Mouse (Mus musculus): ENCODE data around the gene Eif3j1. TPM values are rescaled to one million over a fixed set of nuclear protein-coding genes. Genes with fewer than 3 reads are reported as not detected.
"Not testable (repeated sequence)": the region's sequence is repeated elsewhere in the genome, so short reads cannot be mapped to it uniquely, and the experiment has no call there.

The Eif3j1 gene
- polyA plus RNA-seq, 1 experiment from 2014 or later, result 16.2 TPM

DNA sequence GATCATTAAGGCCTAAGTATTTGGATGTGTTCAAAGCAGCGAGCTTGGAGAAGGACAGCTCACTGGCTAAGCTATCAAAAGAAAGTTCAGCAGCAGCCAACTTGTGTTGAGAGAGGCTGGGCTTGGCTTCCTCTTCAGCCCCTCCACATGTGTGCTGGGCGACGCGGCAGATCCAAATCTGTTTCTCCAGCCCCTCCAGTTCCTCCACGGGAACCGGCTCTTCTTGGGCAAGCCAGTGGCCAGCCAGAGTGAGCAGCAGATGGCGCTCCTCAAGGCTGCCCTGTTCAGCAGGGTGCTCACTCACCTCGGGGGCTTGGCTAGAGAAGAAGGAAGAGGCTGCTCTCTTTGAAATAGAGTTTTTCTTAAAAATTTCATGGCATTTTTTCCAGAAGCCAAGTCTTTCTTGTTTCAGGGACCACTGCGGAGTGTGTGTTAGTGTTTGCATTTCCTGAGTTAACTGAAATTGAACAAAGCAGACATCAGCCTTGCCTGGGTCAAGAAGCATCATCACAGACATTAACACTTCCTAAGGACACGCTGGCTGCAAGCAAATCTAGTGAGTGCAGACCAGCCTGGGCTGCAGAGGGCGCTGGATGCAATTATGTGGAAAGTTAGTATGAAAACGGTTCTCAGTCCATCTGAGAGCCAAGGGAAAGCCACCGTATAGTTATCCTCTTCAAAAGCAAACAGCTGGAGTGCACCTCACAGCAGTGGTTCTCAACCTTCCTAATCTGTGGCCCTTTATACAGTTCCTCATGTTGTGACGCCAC lies 37.0 kb downstream of the Eif3j1 start:
- no peak for DNase-seq (ENCODE audit: low spot score)
- Histone ChIP-seq H3K36me3 (peaks cover 44% of the 10 kb centered on the region), H3K27me3 (ENCODE audit: insufficient read depth, poor library complexity, severe bottlenecking) (no peaks in the 10 kb centered on the region), H3K9me3 (no peaks in the 10 kb centered on the region), H3K27ac (no peak overlapping the region), H3K4me1 (peaks cover 22% of the 10 kb centered on the region; the same call in 1 of the 2 replicates), H3K4me3 (no peak overlapping the region)
- 45% methylated on average over 14 of the region's 14 CpGs for WGBS

DNA sequence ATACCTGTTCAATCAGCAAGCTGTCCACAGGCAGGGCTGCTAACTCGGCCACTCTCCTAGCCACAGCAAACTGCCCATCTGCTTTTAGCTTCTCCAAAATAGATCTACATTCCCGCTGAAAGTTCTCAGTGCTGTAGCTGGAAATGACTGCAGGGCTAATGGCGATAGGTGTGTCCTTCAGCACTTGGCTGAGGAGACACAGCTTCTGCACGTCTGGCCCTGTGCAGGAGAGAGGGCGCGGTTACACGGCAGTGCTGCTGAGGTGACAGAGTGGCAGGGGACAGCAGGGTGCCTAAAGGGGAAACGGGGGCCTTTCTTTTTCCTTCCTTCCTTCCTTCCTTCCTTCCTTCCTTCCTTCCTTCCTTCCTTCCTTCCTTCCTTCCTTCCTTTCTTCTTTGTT lies 37.9 kb downstream of the Eif3j1 start:
- WGBS, result 62% methylated on average over 8 of the region's 8 CpGs
- H3K36me3 ChIP-seq, result peaks cover 47% of the 10 kb centered on the region
- H3K27ac ChIP-seq, result no peak overlapping the region
- H3K9me3 ChIP-seq, result no peaks in the 10 kb centered on the region
- H3K27me3 ChIP-seq (ENCODE audit: insufficient read depth, poor library complexity, severe bottlenecking), result no peaks in the 10 kb centered on the region
- no peak overlapping the region for H3K4me3 ChIP-seq
- peaks cover 14% of the 10 kb centered on the region; the same call in 1 of the 2 replicates for H3K4me1 ChIP-seq
- DNase-seq (ENCODE audit: low spot score), result no peak

DNA sequence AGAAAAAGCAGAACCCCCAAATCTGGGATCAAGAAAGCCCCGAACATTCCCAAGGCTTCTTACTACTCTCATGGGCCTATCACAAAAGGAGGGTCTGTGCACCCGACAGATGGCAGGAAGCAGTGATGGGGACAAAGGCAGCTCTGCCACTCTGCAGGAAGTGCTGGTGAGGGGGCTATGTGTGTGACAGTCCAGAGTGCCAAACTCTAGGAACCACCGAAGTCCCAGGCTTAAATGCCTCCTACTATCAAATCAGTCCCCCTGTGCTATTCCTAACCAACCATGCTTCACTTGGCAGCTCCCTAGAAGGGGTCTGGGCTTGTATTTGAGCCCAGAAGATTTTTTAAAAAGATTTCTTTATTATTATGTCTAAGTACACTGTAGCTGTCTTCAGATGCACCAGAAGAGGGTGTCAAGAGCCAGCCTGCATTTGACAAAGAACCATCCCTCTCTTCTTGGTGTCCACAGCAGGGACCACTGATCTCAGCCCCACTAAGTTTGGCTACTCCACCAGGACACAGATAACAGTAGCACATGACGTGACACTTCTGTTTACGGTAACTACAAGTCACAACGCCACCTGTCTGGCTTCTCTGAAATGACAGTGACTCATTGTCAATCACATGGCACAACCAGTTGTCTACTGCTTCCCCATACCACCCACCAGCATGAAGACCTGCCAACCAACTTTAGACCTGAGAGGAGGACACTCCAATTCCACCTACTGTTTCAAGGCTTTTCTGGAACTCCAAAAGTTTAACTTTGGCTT lies 41.0 kb downstream of the Eif3j1 start:
- H3K27ac ChIP-seq, result no peak overlapping the region
- H3K4me1 ChIP-seq, result 0 out of 2 replicates have a peak, but pooled peaks cover 7% of the 10 kb centered on the region
- no peak overlapping the region for H3K4me3 ChIP-seq
- WGBS, result 75% methylated on average over 6 of the region's 6 CpGs
- H3K36me3 ChIP-seq, result peaks cover 46% of the 10 kb centered on the region
- H3K27me3 ChIP-seq (ENCODE audit: insufficient read depth, poor library complexity, severe bottlenecking), result no peaks in the 10 kb centered on the region
- no peaks in the 10 kb centered on the region for H3K9me3 ChIP-seq
- DNase-seq (ENCODE audit: low spot score), result no peak

DNA sequence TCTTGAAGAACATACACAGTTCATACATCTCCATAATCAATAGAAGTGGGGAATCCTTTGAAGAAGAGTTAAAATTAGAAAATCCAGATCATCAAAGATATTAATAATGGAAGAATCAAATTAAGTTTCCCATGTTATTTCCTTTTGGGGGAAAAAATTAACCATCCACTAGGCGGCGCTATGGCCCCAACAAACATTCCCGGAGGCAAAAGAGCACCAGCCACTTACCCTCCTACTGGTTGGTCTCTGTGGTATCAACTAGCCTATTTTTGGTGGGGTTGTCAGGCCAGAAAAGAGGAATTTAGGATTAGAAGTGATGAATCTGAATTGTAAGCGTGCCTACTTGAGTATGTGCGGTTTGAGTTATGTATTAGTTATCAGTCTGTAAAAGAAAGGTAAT lies 41.6 kb downstream of the Eif3j1 start:
- Histone ChIP-seq H3K27me3 (ENCODE audit: insufficient read depth, poor library complexity, severe bottlenecking) (no peaks in the 10 kb centered on the region), H3K27ac (no peak overlapping the region), H3K36me3 (peaks cover 42% of the 10 kb centered on the region), H3K4me1 (0 out of 2 replicates have a peak, but pooled peaks cover 7% of the 10 kb centered on the region), H3K9me3 (no peaks in the 10 kb centered on the region), H3K4me3 (no peak overlapping the region)
- no peak for DNase-seq (ENCODE audit: low spot score)
- 36% methylated on average over 5 of the region's 5 CpGs for WGBS

DNA sequence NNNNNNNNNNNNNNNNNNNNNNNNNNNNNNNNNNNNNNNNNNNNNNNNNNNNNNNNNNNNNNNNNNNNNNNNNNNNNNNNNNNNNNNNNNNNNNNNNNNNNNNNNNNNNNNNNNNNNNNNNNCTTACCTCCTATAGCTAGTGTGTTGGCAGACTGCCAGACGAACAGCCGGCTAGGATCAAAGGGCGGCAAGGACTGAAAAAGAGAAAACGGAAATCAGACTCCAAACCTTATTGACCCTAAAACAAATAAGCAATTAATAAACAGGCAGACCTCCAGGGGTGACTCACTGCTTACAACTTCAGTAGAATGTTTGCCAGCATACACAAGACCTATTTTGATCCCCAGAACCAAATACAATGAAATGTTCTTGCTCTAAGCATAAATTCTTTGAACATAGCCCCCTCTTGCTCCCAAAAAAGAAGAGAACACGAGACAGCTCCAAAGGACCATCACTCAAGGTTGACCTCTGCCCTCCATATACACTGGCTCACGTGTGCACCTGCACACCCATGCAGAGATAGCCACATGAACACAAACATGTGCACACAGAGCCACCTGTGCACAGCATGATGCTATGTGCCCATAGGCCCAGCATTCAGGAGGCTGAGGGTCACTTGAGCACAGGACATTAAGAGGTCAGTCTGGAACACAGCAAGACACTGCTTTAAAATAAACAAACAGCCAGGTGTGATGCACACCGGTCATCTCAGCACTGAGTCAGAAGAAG lies 53.5 kb downstream of the Eif3j1 start:
- peaks cover 67% of the 10 kb centered on the region for H3K36me3 ChIP-seq
- H3K4me1 ChIP-seq, result no peaks in the 10 kb centered on the region
- WGBS, result 67% methylated on average over 7 of the region's 7 CpGs
- H3K27me3 ChIP-seq (ENCODE audit: insufficient read depth, poor library complexity, severe bottlenecking), result no peaks in the 10 kb centered on the region
- no peak overlapping the region for H3K27ac ChIP-seq
- no peak overlapping the region for H3K4me3 ChIP-seq
- no peak for DNase-seq (ENCODE audit: low spot score)
- no peaks in the 10 kb centered on the region for H3K9me3 ChIP-seq

DNA sequence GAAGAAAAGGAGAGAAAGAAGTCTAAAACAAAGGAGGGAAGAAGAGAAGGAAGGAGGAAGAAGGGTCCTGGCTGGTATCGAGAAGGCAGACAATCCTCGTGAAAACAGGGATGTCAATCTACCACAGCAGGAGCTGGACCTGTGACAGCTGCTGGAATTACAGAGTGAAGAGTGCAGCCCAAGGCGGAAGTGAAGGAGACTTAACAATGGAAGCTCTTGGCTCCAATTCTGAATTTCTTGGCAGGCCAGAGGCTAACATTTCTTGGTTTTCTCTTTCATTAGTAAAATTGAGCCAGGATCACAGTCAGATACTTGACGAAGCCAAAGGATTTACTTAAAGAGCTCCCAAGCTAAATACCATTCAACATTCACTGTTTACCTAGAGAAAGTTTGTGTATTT lies 58.1 kb downstream of the Eif3j1 start:
- no peaks in the 10 kb centered on the region for H3K27me3 ChIP-seq (ENCODE audit: insufficient read depth, poor library complexity, severe bottlenecking)
- no peak overlapping the region for H3K4me3 ChIP-seq
- no peaks in the 10 kb centered on the region for H3K9me3 ChIP-seq
- no peak overlapping the region for H3K27ac ChIP-seq
- peaks cover 78% of the 10 kb centered on the region for H3K36me3 ChIP-seq
- H3K4me1 ChIP-seq, result no peaks in the 10 kb centered on the region
- WGBS, result 76% methylated on average over 4 of the region's 4 CpGs
- DNase-seq (ENCODE audit: low spot score), result no peak

DNA sequence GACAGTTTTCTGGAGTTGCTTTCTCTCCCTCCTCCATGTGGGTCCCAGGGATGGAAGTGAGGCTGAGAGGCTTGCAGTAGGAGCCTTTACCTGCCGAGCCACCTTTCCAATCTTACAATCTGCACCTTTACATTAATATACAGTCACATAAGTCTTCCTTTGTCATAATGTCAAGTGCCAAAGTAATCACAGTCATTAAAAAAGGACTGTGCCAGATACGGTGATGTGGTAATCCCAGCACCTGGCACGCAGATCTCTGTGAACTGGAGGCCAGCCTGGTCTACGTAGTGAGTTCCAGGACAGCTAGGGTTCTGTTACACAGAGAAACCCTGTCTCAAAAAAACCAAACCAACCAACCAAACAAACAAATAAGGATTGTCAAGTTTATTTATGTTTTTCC lies 65.5 kb downstream of the Eif3j1 start:
- DNase-seq (ENCODE audit: low spot score), result no peak
- Histone ChIP-seq H3K27me3 (ENCODE audit: insufficient read depth, poor library complexity, severe bottlenecking) (no peaks in the 10 kb centered on the region), H3K9me3 (no peaks in the 10 kb centered on the region), H3K4me1 (no peaks in the 10 kb centered on the region), H3K27ac (no peak overlapping the region), H3K4me3 (no peak overlapping the region), H3K36me3 (peaks cover 81% of the 10 kb centered on the region)
- WGBS, result 87% methylated on average over 4 of the region's 4 CpGs

DNA sequence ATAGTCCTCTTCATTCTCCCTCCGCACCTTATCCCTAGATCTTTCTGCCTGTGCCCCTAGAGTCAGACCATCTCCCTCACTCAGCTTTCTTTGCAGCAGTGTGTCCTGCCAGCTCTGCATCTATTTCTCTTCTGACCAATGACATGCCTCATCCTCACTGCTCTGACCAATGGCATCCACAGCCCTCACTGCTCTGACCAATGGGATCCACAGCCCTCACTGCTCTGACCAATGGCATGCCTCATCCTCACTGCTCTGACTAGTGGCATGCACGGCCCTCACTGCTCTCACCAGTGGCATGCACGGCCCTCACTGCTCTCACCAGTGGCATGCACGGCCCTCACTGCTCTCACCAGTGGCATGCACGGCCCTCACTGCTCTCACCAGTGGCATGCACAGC lies 69.3 kb downstream of the Eif3j1 start:
- not testable (repeated sequence) for H3K4me1 ChIP-seq; H3K27me3 ChIP-seq (ENCODE audit: insufficient read depth, poor library complexity, severe bottlenecking); H3K27ac ChIP-seq; DNase-seq (ENCODE audit: low spot score); H3K9me3 ChIP-seq; H3K4me3 ChIP-seq
- H3K36me3 ChIP-seq, result peaks cover 74% of the 10 kb centered on the region
- 78% methylated on average over 5 of the region's 5 CpGs for WGBS

DNA sequence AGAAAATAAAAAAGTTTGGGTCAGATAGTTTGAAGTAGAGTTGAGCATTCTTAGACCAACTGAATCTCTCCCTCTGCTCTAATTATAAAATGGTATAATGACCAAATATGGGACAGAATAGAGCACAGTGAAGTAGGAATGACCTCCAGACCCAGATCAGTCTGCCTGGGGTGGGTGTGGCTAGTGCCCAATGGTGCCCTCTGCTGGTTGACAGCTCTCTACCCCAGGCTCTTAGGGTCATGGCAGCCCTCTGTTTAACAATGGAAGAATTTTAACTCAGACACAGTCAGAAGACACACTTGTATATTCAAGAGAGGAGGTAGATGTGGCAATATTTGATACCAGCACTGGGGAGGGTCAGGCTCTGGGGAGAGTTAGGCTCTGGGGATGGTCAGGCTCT lies 73.7 kb downstream of the Eif3j1 start:
- H3K4me1 ChIP-seq, result no peaks in the 10 kb centered on the region
- no peaks in the 10 kb centered on the region for H3K27me3 ChIP-seq (ENCODE audit: insufficient read depth, poor library complexity, severe bottlenecking)
- no peak overlapping the region for H3K4me3 ChIP-seq
- H3K27ac ChIP-seq, result no peak overlapping the region
- DNase-seq (ENCODE audit: low spot score), result no peak
- peaks cover 64% of the 10 kb centered on the region for H3K36me3 ChIP-seq
- H3K9me3 ChIP-seq, result no peaks in the 10 kb centered on the region

Small RNA genes within 50 kb of the gene (microRNA-seq; reads per million reads assigned to microRNA genes)
- 0.76 reads per million for gene Gm47314

Other genes starting within 250 kb of the Eif3j1 start
- gene Frmd5, start 221.5 kb upstream of the Eif3j1 start, polyA plus RNA-seq (2016; fragmentation: Nextera tagmentation; extraction: Ambion mirVana), result 17.0 and 27.5 TPM in 2 replicates
- 16.1 and 18.9 TPM in 2 replicates for gene Casc4, start 161.6 kb upstream of the Eif3j1 start, polyA plus RNA-seq (2016; fragmentation: Nextera tagmentation; extraction: Ambion mirVana)
- 41.5 and 49.3 TPM in 2 replicates for gene Ctdspl2, start 72.5 kb upstream of the Eif3j1 start, polyA plus RNA-seq (2016; fragmentation: Nextera tagmentation; extraction: Ambion mirVana)
- gene Mageb3, start 72.5 kb upstream of the Eif3j1 start, polyA plus RNA-seq (2016; fragmentation: Nextera tagmentation; extraction: Ambion mirVana), result 0.06 and 0.25 TPM in 2 replicates
- gene Spg11, start 89.8 kb downstream of the Eif3j1 start, polyA plus RNA-seq (2016; fragmentation: Nextera tagmentation; extraction: Ambion mirVana), result 8.2 and 8.8 TPM in 2 replicates
- gene B2m, start 119.1 kb downstream of the Eif3j1 start, polyA plus RNA-seq (2016; fragmentation: Nextera tagmentation; extraction: Ambion mirVana), result 143 and 154 TPM in 2 replicates
- 0.11 TPM in 1 of 2 replicates, not detected in the other for gene Trim69, start 132.2 kb downstream of the Eif3j1 start, polyA plus RNA-seq (2016; fragmentation: Nextera tagmentation; extraction: Ambion mirVana)
- 0.05 TPM in 1 of 2 replicates, not detected in the other for gene Patl2, start 157.6 kb downstream of the Eif3j1 start, polyA plus RNA-seq (2016; fragmentation: Nextera tagmentation; extraction: Ambion mirVana)
- not detected in 2 replicates for gene Terb2, start 157.7 kb downstream of the Eif3j1 start, polyA plus RNA-seq (2016; fragmentation: Nextera tagmentation; extraction: Ambion mirVana)
- gene Sord, start 206.2 kb downstream of the Eif3j1 start, polyA plus RNA-seq (2016; fragmentation: Nextera tagmentation; extraction: Ambion mirVana), result 40.8 and 41.3 TPM in 2 replicates